Mouse (Mus musculus): ENCODE data around the gene Dvl1. TPM values are rescaled to one million over a fixed set of nuclear protein-coding genes. Genes with fewer than 3 reads are reported as not detected.

The Dvl1 gene
- 7.0 and 11.0 TPM in 2 replicates for polyA plus RNA-seq (2014; fragmentation: Nextera tagmentation; extraction: Ambion mirVana)

- H3K27ac ChIP-seq (ENCODE audit: low read depth, low read length) = peak within 1 kb of the TSS; percentile 54
- 3% methylated on average over 65 of the region's 65 CpGs for WGBS
- peaks cover 24% of the 10 kb centered on the region for H3K4me1 ChIP-seq (replicated peaks; ENCODE audit: control insufficient read depth, insufficient read depth, low read length)
- DNase-seq (ENCODE audit: low spot score) (peak; percentile 94), ATAC-seq (replicated peaks; ENCODE audit: low FRiP score) (peak; percentile 90)
- 0 out of 2 replicates have a peak, but pooled peaks cover 3% of the 10 kb centered on the region for H3K36me3 ChIP-seq (ENCODE audit: control insufficient read depth, insufficient read depth, low read length)
- H3K9ac ChIP-seq (ENCODE audit: low read depth, low read length) = peak within 1 kb of the TSS; percentile 91
- no peaks in the 10 kb centered on the region for H3K9me3 ChIP-seq (ENCODE audit: control insufficient read depth, low read length)
- peak within 1 kb of the TSS; percentile 95 for H3K4me3 ChIP-seq (ENCODE audit: low read depth, low read length)
- H3K27me3 ChIP-seq (replicated peaks; ENCODE audit: control insufficient read depth, insufficient read depth, low read length) = no peaks in the 10 kb centered on the region
- peak within 1 kb of the TSS; percentile 98 for H3K4me2 ChIP-seq
These were observed at the start of gene Dvl1 for GRCm38 (mm10) chr4:155846871-155847578. Gene Dvl1 (plus strand): TSS chr4:155847402.

- H3K27ac ChIP-seq (ENCODE audit: low read depth, low read length) = no peak overlapping the region
- DNase-seq (ENCODE audit: low spot score) (no peak), ATAC-seq (replicated peaks; ENCODE audit: low FRiP score) (no peak)
- H3K4me2 ChIP-seq = no peak overlapping the region
- H3K4me3 ChIP-seq (ENCODE audit: low read depth, low read length) = no peak overlapping the region
- H3K36me3 ChIP-seq (ENCODE audit: control insufficient read depth, insufficient read depth, low read length) = peaks cover 11% of the 10 kb centered on the region
- H3K9me3 ChIP-seq (ENCODE audit: control insufficient read depth, low read length) = no peaks in the 10 kb centered on the region
- H3K4me1 ChIP-seq (replicated peaks; ENCODE audit: control insufficient read depth, insufficient read depth, low read length) = peaks cover 15% of the 10 kb centered on the region
- no peaks in the 10 kb centered on the region for H3K27me3 ChIP-seq (replicated peaks; ENCODE audit: control insufficient read depth, insufficient read depth, low read length)
- no peak overlapping the region for H3K9ac ChIP-seq (ENCODE audit: low read depth, low read length)
- 92% methylated on average over 1 of the region's 1 CpGs for WGBS
These were observed 45.1 kb upstream of the Dvl1 start for GRCm38 (mm10) chr4:155802075-155802474.

DNA sequence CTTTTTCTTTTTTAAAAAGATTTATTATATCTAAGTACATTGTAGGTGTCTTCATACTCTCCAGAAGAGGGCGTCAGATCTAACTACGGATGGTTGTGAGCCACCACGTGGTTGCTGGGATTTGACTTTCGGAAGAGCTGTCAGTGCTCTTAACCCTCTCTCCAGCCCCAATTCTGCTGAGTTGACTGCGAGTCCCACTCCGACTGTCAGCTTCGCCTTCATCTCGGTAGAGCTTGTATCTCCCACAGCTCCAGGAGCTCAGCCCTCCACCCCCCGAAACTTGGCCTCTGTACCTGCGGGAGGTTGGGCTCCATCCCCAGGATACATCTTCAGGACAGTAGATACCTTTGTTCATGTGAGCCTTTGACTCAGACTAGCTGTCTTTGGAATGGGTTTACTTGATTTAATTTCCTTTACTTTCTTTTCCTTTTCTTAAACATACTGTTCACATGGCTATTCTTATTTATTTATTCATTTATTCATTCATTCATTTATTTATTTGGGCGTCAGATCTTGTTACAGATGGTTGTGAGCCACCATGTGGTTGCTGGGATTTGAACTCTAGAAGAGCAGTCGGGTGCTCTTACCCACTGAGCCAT, 44.4 kb upstream of the Dvl1 start, which contains the start of gene Mrpl20:
Gene Mrpl20, plus strand, starts transcription at position 138 of the 599 bp plus-strand sequence.
- H3K27ac ChIP-seq (ENCODE audit: low read depth, low read length) = peak within 1 kb of the TSS; percentile 20; the same call in 1 of the 2 replicates
- no peaks in the 10 kb centered on the region for H3K9me3 ChIP-seq (ENCODE audit: control insufficient read depth, low read length)
- no peaks in the 10 kb centered on the region for H3K27me3 ChIP-seq (replicated peaks; ENCODE audit: control insufficient read depth, insufficient read depth, low read length)
- peak within 1 kb of the TSS; percentile 77 for H3K9ac ChIP-seq (ENCODE audit: low read depth, low read length)
- peak within 1 kb of the TSS; percentile 80 for H3K4me2 ChIP-seq
- peak within 1 kb of the TSS; percentile 73 for H3K4me3 ChIP-seq (ENCODE audit: low read depth, low read length)
- DNase-seq (ENCODE audit: low spot score) (peak; percentile 52), ATAC-seq (replicated peaks; ENCODE audit: low FRiP score) (peak; percentile 66)
- H3K36me3 ChIP-seq (ENCODE audit: control insufficient read depth, insufficient read depth, low read length) = peaks cover 15% of the 10 kb centered on the region
- H3K4me1 ChIP-seq (replicated peaks; ENCODE audit: control insufficient read depth, insufficient read depth, low read length) = peaks cover 15% of the 10 kb centered on the region
- 7% methylated on average over 12 of the region's 12 CpGs for WGBS

GRCm38 (mm10) chr4:155803340-155804041, 43.7 kb upstream of the Dvl1 start:
- peaks cover 15% of the 10 kb centered on the region for H3K4me1 ChIP-seq (replicated peaks; ENCODE audit: control insufficient read depth, insufficient read depth, low read length)
- H3K27me3 ChIP-seq (replicated peaks; ENCODE audit: control insufficient read depth, insufficient read depth, low read length) = no peaks in the 10 kb centered on the region
- H3K9ac ChIP-seq (ENCODE audit: low read depth, low read length) = peak overlapping the region; percentile 77
- DNase-seq (ENCODE audit: low spot score) (peak; percentile 95), ATAC-seq (replicated peaks; ENCODE audit: low FRiP score) (peak; percentile 98)
- peaks cover 22% of the 10 kb centered on the region for H3K36me3 ChIP-seq (ENCODE audit: control insufficient read depth, insufficient read depth, low read length)
- H3K4me2 ChIP-seq = peak overlapping the region; percentile 80
- peak overlapping the region; percentile 20; the same call in 1 of the 2 replicates for H3K27ac ChIP-seq (ENCODE audit: low read depth, low read length)
- under 1% methylated on average over 58 of the region's 58 CpGs for WGBS
- peak overlapping the region; percentile 73 for H3K4me3 ChIP-seq (ENCODE audit: low read depth, low read length)
- no peaks in the 10 kb centered on the region for H3K9me3 ChIP-seq (ENCODE audit: control insufficient read depth, low read length)

DNA sequence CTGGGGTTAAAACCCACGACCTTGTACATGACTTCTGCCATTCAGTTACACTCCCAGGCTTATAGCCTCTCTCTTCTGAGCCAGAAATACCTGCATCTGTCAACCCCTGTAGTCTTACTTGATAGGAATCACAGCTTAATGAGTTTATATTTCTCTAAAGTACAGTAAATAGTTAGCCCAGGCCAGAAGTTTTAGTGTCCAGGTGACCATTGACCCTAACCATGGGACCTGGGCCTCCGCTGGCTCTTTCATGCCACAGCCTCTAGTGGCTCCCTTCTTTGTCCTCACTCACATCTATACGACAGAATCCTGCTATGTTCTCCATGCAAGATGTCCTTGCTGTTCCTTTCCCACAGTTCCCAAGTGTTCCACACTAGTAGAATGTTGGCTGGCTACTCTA, 39.4 kb upstream of the Dvl1 start:
- H3K36me3 ChIP-seq (ENCODE audit: control insufficient read depth, insufficient read depth, low read length) = peaks cover 40% of the 10 kb centered on the region
- H3K4me2 ChIP-seq = no peak overlapping the region
- ATAC-seq (replicated peaks; ENCODE audit: low FRiP score) (no peak), DNase-seq (ENCODE audit: low spot score) (no peak)
- H3K9me3 ChIP-seq (ENCODE audit: control insufficient read depth, low read length) = no peaks in the 10 kb centered on the region
- WGBS = 85% methylated on average over 3 of the region's 3 CpGs
- H3K27ac ChIP-seq (ENCODE audit: low read depth, low read length) = no peak overlapping the region
- H3K4me3 ChIP-seq (ENCODE audit: low read depth, low read length) = no peak overlapping the region
- H3K9ac ChIP-seq (ENCODE audit: low read depth, low read length) = no peak overlapping the region
- H3K4me1 ChIP-seq (replicated peaks; ENCODE audit: control insufficient read depth, insufficient read depth, low read length) = peaks cover 22% of the 10 kb centered on the region
- H3K27me3 ChIP-seq (replicated peaks; ENCODE audit: control insufficient read depth, insufficient read depth, low read length) = no peaks in the 10 kb centered on the region

- DNase-seq (ENCODE audit: low spot score) = peak; percentile 95
- peak within 1 kb of the TSS; percentile 87 for H3K27ac ChIP-seq (ENCODE audit: low read depth, low read length)
- under 1% methylated on average over 60 of the region's 60 CpGs for WGBS
- peak within 1 kb of the TSS; percentile 98 for H3K9ac ChIP-seq (ENCODE audit: low read depth, low read length)
- H3K4me3 ChIP-seq (ENCODE audit: low read depth, low read length) = peak within 1 kb of the TSS; percentile 95
- no peaks in the 10 kb centered on the region for H3K9me3 ChIP-seq (ENCODE audit: control insufficient read depth, low read length)
- H3K4me2 ChIP-seq = peak within 1 kb of the TSS; percentile 78
- H3K4me1 ChIP-seq (replicated peaks; ENCODE audit: control insufficient read depth, insufficient read depth, low read length) = peaks cover 18% of the 10 kb centered on the region; the same call in 1 of the 2 replicates
- no peaks in the 10 kb centered on the region for H3K27me3 ChIP-seq (replicated peaks; ENCODE audit: control insufficient read depth, insufficient read depth, low read length)
- ATAC-seq (replicated peaks; ENCODE audit: low FRiP score) = peak; percentile 99
- peaks cover 50% of the 10 kb centered on the region for H3K36me3 ChIP-seq (ENCODE audit: control insufficient read depth, insufficient read depth, low read length)
These were observed 35.1 kb upstream of the Dvl1 start, which contains the start of gene Ccnl2 for GRCm38 (mm10) chr4:155811929-155812664. Gene Ccnl2 (plus strand): TSS chr4:155812489.

- Histone ChIP-seq H3K36me3 (ENCODE audit: control insufficient read depth, insufficient read depth, low read length) (peaks cover 53% of the 10 kb centered on the region), H3K4me2 (peak overlapping the region; percentile 78), H3K27me3 (replicated peaks; ENCODE audit: control insufficient read depth, insufficient read depth, low read length) (no peaks in the 10 kb centered on the region), H3K4me3 (ENCODE audit: low read depth, low read length) (peak overlapping the region; percentile 95), H3K27ac (ENCODE audit: low read depth, low read length) (peak overlapping the region; percentile 87), H3K4me1 (replicated peaks; ENCODE audit: control insufficient read depth, insufficient read depth, low read length) (peaks cover 18% of the 10 kb centered on the region; the same call in 1 of the 2 replicates), H3K9me3 (ENCODE audit: control insufficient read depth, low read length) (no peaks in the 10 kb centered on the region), H3K9ac (ENCODE audit: low read depth, low read length) (peak overlapping the region; percentile 98)
- no peak for DNase-seq (ENCODE audit: low spot score)
- peak; percentile 40 for ATAC-seq (replicated peaks; ENCODE audit: low FRiP score)
- under 1% methylated on average over 48 of the region's 49 CpGs for WGBS
These were observed 34.5 kb upstream of the Dvl1 start for GRCm38 (mm10) chr4:155812665-155813181.

DNA sequence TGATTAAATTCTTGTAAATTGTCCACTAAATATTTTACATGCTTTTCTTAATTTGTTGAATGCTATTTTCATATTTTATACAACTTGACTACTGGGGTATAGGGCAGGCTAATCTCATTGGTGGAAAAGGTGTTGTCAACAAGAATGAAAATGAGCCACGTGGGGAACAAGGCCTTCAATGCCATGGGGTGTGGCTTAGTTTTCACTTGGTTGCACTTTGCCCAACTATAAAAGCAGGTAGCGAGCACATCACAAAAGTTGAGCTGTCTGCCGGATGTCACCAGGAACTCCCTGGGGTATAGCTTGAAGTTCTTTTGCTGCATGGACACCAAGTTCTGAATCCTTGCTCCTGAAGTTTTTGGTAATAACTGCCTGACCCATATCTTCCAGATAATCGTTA, 29.7 kb upstream of the Dvl1 start:
- H3K27ac ChIP-seq (ENCODE audit: low read depth, low read length) = no peak overlapping the region
- H3K4me1 ChIP-seq (replicated peaks; ENCODE audit: control insufficient read depth, insufficient read depth, low read length) = peaks cover 11% of the 10 kb centered on the region; the same call in 1 of the 2 replicates
- WGBS = 88% methylated on average over 4 of the region's 4 CpGs
- DNase-seq (ENCODE audit: low spot score) (no peak), ATAC-seq (replicated peaks; ENCODE audit: low FRiP score) (no peak)
- H3K9me3 ChIP-seq (ENCODE audit: control insufficient read depth, low read length) = no peaks in the 10 kb centered on the region
- H3K36me3 ChIP-seq (ENCODE audit: control insufficient read depth, insufficient read depth, low read length) = peaks cover 60% of the 10 kb centered on the region
- no peak overlapping the region for H3K9ac ChIP-seq (ENCODE audit: low read depth, low read length)
- no peaks in the 10 kb centered on the region for H3K27me3 ChIP-seq (replicated peaks; ENCODE audit: control insufficient read depth, insufficient read depth, low read length)
- H3K4me3 ChIP-seq (ENCODE audit: low read depth, low read length) = no peak overlapping the region
- H3K4me2 ChIP-seq = no peak overlapping the region

Measured in liver, embryonic 11.5 days (tissue).